Mouse (Mus musculus): ENCODE results near the gene Ing4.
"Not testable (repeated sequence)": the region's sequence is repeated elsewhere in the genome, so short reads cannot be mapped to it uniquely, and the experiment has no call there.

- not testable (repeated sequence) for TF ChIP-seq POLR2A (IDR thresholded peaks at IDR 0.05; ENCODE audit: low read depth, low read length)
- peak; percentile 97 for TF ChIP-seq CTCF (IDR thresholded peaks at IDR 0.05; ENCODE audit: extremely low read depth, insufficient read depth, insufficient read length, insufficient replicate concordance)
These were observed 9.0 kb upstream of the Ing4 start for GRCm38 (mm10) chr6:125030532-125030931.

Measured in spleen, adult 2 months (tissue).